Mouse (Mus musculus) kidney, adult 11 months (tissue): ENCODE data around the gene Pxmp4.

ENCODE experiments used
- DNase-seq: peaks from one replicate; pipeline ENCODE4 v3.0.0; 2022

Gene Pxmp4

GRCm38 (mm10) chr2:154539720-154540119 lies 63.8 kb downstream of the Pxmp4 start:
- DNase-seq: no peak

- DNase-seq: no peak
These were observed 64.8 kb downstream of the Pxmp4 start for GRCm38 (mm10) chr2:154538710-154539109.

GRCm38 (mm10) chr2:154538310-154538709 lies 65.2 kb downstream of the Pxmp4 start:
- DNase-seq: no peak
